Mouse (Mus musculus) megakaryocyte, embryonic 14.5 days (primary cell): Measurements from ENCODE around the gene Edem1. TPM values are rescaled to one million over a fixed set of nuclear protein-coding genes. Genes with fewer than 3 reads are reported as not detected.
"Not testable (repeated sequence)": the region's sequence is repeated elsewhere in the genome, so short reads cannot be mapped to it uniquely, and the experiment has no call there.

Experiments
- H3K27me3 ChIP-seq: replicated peaks from 2 replicates; pipeline ENCODE3; 2012; ENCODE audit warnings: inconsistent platforms
- H3K36me3 ChIP-seq: replicated peaks from 2 replicates; pipeline ENCODE3; 2012; ENCODE audit warnings: low read length, inconsistent platforms, mixed read lengths
- H3K4me1 ChIP-seq: 2 replicates; pipeline ENCODE4 v1.6.1; 2012; ENCODE audit warnings: inconsistent platforms
- H3K4me3 ChIP-seq: replicated peaks from 2 replicates; pipeline ENCODE3; 2012; ENCODE audit warnings: moderate library complexity, mild to moderate bottlenecking, inconsistent platforms
- H3K9me3 ChIP-seq: 2 replicates; pipeline ENCODE4 v1.6.1; 2012; ENCODE audit warnings: inconsistent platforms
- FLI1 ChIP-seq: IDR thresholded peaks from 2 replicates; pipeline ENCODE4 v1.6.1; 2012; ENCODE audit warnings: low read length, inconsistent platforms, mixed read lengths
- GATA1 ChIP-seq: IDR thresholded peaks from 3 replicates; pipeline ENCODE4 v1.6.1; 2012; ENCODE audit warnings: mixed read lengths, low read length, inconsistent platforms, borderline replicate concordance
- polyA plus RNA-seq: library from polyadenylated mRNA; stranded (reverse); fragments of >175 nt; gene quantifications from 2 replicates; pipeline ENCODE4 v1.2.3, GENCODE M21; 2012; ENCODE audit warnings: low replicate concordance; ENCODE audit not compliant: insufficient read depth

Gene Edem1
- polyA plus RNA-seq, 1 experiment = 26.4 TPM

DNA sequence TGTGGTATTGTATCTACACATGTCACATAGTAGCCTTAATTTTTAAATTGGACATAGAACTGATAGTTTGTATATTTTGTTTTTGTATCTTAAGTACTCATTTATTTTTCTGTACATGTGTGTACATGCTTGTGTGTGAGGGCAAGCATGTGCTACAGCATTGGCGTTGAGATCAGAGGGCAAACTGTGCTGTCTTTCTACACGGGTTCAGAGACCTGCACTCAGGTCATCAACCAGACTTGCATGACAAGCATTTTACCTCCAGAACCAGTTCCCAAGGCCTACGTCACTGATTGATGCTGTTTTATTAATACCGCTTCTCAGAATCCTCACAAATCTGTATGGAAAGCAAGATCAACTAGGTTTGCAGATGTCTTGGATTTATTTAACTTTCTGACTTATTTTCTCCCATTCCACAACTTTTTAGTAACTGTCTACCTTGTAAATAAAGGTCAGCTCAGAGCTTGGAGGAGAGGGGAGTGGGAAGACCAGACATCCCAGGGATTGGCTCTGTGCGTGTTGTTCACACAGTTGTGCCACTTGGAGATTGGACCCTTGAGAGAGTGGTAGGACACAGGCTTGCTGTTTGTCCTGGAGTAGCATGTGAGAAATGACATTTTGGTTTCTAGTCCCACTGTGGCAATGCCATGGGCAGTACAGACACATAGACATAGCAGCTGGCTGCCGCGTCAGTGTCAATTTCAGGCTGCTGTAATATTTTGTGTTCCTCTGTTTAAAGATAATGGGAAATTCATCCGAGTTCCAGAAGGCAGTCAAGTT lies 12.6 kb downstream of the Edem1 start:
- peaks cover 77% of the 10 kb centered on the region for H3K4me1 ChIP-seq
- H3K36me3 ChIP-seq = peaks cover 93% of the 10 kb centered on the region

DNA sequence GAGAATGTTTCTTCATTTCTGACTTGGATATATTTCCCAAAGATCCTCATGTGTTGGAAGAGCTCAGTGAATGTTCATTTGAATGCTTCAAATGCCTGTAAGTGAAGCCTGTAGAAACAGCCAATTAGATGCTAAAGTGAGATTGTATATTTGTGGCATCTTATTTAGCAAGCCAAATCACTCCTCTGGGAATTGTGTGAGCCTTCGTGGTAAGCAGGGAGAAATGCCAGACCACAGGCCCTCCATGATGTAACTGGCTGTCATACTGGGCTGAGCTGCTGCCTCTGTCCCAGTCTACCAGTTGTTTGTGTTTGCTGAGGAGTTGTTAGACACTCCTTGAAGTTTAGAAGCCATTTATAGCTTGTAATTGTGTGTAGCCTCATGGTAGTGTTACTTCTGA lies 15.2 kb downstream of the Edem1 start:
- no peak for TF ChIP-seq FLI1
- no peak for TF ChIP-seq GATA1
- Histone ChIP-seq H3K4me1 (peaks cover 61% of the 10 kb centered on the region), H3K4me3 (peak overlapping the region; percentile 16), H3K36me3 (peaks cover 91% of the 10 kb centered on the region), H3K27me3 (no peaks in the 10 kb centered on the region), H3K9me3 (no peaks in the 10 kb centered on the region)

More for the DNA sequence above, 12.6 kb downstream of the Edem1 start:
- TF ChIP-seq GATA1 (no peak), FLI1 (no peak)
- Histone ChIP-seq H3K27me3 (no peaks in the 10 kb centered on the region), H3K4me3 (no peak overlapping the region), H3K9me3 (no peaks in the 10 kb centered on the region)

DNA sequence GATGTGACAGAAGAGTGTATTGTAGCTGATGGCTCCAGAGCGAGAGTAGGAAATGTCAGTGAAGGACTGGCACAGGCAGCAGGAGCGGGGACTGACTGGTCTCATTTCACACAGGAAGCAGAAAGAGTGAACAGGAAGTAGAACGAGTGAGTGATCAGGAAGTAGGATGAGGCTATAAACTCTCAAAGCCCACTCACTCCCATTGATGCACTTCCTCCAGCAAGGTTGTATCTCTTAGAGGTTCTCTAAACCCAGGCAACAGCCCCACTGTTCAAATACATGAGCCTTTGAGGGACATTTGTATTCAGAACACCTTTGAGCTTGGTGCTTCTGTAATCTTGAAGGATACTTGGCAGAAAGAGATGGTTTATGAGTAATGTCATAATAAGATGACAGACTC lies 15.7 kb downstream of the Edem1 start:
- H3K4me3 ChIP-seq = peak overlapping the region; percentile 16
- peaks cover 94% of the 10 kb centered on the region for H3K36me3 ChIP-seq

DNA sequence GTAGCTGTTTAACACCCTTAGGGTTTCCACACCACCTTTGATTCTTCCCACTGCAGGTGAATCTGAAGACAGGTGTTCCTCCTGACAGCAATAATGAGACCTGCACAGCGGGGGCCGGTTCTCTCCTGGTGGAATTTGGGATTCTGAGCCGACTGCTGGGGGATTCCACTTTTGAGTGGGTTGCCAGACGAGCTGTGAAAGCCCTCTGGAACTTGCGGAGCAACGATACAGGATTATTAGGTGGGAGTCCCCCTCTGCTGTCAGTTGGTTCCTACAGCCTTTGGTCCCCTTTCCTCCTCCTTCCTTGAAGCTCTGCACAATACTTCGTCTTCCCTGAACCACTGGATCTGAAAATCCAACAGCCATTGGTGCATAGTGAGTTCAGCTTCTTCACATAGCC lies 16.3 kb downstream of the Edem1 start:
- H3K4me3 ChIP-seq = no peak overlapping the region
- TF ChIP-seq FLI1 = no peak
- H3K36me3 ChIP-seq = peaks cover 94% of the 10 kb centered on the region
- H3K27me3 ChIP-seq = no peaks in the 10 kb centered on the region
- H3K4me1 ChIP-seq = peaks cover 57% of the 10 kb centered on the region
- no peaks in the 10 kb centered on the region for H3K9me3 ChIP-seq

More for the DNA sequence above, 15.7 kb downstream of the Edem1 start:
- H3K27me3 ChIP-seq = no peaks in the 10 kb centered on the region
- peaks cover 62% of the 10 kb centered on the region for H3K4me1 ChIP-seq
- H3K9me3 ChIP-seq = no peaks in the 10 kb centered on the region
- TF ChIP-seq GATA1 (no peak), FLI1 (no peak)

DNA sequence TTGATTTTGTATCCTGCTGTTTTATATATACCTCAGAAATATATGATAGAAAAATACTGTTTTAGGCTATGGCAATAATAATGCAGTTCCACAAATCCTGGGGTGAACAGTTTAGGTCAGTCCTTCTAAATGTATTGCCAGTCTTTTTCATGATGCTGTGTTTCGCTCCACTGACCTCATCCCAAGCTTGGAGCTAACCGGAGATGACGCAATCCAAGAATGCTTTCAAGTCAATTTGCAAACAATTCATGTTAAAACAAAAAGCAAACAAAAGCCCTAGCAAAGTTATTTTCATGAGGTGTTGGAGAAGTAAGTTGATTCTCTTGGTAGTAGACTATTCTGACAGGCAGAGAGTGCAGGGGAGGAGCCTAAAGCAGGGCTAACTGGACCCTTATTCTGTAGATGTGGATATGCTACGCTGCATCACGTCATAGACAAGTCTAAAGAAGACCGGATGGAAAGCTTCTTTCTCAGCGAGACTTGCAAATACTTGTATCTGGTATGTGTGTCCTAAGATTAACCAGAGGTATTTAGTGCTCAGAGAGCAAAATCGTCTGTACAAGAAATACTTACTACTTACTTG lies 23.7 kb downstream of the Edem1 start:
- peaks cover 14% of the 10 kb centered on the region for H3K4me1 ChIP-seq
- no peak overlapping the region for H3K4me3 ChIP-seq
- H3K36me3 ChIP-seq = peaks cover 99% of the 10 kb centered on the region
- no peaks in the 10 kb centered on the region for H3K9me3 ChIP-seq
- TF ChIP-seq GATA1 (no peak), FLI1 (no peak)
- no peaks in the 10 kb centered on the region for H3K27me3 ChIP-seq

DNA sequence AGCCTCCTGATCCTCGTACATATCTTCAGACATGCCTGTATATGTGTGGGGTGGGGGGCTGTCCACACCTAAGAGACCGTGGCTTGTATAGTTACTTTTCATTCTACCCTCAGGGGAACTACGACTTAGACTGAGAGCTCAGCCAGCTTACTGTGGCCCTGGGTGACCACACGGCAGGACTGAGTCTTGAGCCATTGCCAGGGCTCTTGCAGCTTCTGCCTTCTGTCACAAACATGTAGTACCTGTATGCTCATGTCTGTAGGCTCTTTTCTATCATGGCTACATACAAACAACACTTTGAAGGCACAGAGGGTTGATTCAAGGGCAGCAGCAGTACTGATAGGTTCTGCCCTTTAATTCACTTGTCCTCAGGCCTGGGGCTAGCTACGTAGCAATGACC lies 24.5 kb downstream of the Edem1 start:
- Histone ChIP-seq H3K27me3 (no peaks in the 10 kb centered on the region), H3K36me3 (peaks cover 99% of the 10 kb centered on the region), H3K9me3 (no peaks in the 10 kb centered on the region), H3K4me3 (no peak overlapping the region), H3K4me1 (peaks cover 16% of the 10 kb centered on the region)
- no peak for TF ChIP-seq FLI1
- TF ChIP-seq GATA1 = no peak

DNA sequence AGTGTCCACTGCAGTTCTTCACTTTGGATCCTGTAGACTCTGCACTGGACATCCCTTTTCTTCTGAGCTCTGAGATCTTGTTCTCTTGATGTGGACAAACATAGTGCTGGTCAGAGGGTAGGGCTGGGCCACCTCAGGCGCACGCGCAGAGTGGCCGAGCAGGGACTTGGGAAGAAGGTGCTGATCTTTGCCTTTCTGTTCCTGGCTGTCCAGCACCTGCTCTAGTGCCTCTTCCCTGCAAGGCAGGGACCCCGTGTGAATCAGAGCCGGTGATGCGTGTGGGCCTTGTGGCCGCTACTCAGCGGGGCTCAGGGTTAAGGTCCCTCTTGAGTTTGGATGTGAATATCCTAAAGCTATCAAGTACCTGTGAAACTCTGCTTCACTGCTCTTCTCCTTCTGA lies 30.1 kb downstream of the Edem1 start:
- Histone ChIP-seq H3K36me3 (peaks cover 95% of the 10 kb centered on the region), H3K4me3 (no peak overlapping the region), H3K4me1 (peaks cover 39% of the 10 kb centered on the region), H3K9me3 (peaks cover 5% of the 10 kb centered on the region), H3K27me3 (no peaks in the 10 kb centered on the region)
- TF ChIP-seq FLI1 (no peak), GATA1 (no peak)

DNA sequence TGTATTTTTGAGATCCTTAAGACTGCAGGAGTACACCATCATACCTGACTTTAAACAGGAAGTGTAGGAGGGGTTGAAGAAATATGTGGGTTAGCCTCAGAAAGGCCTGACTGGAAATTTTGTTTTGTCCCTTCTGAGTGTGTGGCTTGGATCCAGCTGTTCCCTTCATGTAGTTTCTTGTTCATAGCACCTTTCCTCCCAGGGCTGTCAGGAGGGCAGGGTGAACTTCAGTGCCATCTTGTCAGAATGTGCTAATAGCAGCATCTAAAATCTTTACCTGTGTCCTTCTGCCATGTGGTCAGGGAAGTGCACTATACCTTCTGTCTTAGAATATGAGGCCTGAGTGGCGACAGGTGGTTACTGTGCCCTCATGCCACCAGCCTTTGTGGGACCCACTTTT lies 32.8 kb downstream of the Edem1 start:
- peaks cover 75% of the 10 kb centered on the region for H3K36me3 ChIP-seq
- no peaks in the 10 kb centered on the region for H3K27me3 ChIP-seq
- no peak overlapping the region for H3K4me3 ChIP-seq
- peaks cover 45% of the 10 kb centered on the region for H3K4me1 ChIP-seq
- H3K9me3 ChIP-seq = peaks cover 8% of the 10 kb centered on the region
- TF ChIP-seq GATA1 (no peak), FLI1 (no peak)

DNA sequence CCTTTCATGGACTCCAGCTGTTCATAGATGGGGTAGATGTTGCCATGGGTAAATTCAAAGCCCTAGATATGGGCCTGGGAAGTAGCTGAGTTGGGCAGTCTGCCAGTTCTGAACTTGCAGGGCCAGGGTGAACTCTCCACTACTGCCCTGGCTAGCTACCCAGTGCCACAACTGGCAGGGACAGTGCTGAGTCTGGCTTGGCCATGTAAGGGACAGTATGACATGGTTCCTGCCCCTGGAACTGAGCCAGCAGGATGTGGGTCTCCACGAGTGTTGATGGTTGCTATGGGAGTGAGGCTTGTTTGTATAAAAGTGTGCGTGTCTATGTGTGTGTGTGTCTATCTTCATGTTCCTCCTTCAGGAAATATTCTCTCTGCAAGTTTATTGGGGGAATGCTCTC lies 34.1 kb downstream of the Edem1 start:
- Histone ChIP-seq H3K4me1 (peaks cover 53% of the 10 kb centered on the region), H3K4me3 (peak overlapping the region; percentile 60), H3K36me3 (peaks cover 62% of the 10 kb centered on the region), H3K27me3 (no peaks in the 10 kb centered on the region), H3K9me3 (peaks cover 8% of the 10 kb centered on the region)
- TF ChIP-seq GATA1 = no peak
- TF ChIP-seq FLI1 = no peak

DNA sequence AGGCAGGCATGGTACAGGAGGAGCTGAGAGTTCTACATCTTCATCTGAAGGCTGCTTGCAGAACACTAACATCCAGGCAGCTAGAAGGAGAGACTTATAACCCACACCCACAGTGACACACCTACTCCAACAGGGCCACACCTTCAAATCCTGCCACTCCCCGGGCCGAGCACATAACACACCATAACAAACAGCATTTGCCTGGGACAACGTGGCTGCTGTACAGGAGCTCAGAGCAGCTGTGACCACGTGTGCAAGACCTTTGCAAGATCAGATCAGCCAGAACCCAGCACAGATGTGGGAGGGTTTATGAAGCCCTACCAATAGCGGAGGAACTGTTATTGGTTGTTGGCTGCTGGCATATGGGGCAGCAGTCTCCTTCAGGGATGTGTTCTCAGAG lies 37.9 kb downstream of the Edem1 start:
- Histone ChIP-seq H3K4me1 (peaks cover 28% of the 10 kb centered on the region), H3K36me3 (peaks cover 25% of the 10 kb centered on the region), H3K9me3 (peaks cover 9% of the 10 kb centered on the region), H3K4me3 (no peak overlapping the region), H3K27me3 (no peaks in the 10 kb centered on the region)
- TF ChIP-seq GATA1 (no peak), FLI1 (no peak)

DNA sequence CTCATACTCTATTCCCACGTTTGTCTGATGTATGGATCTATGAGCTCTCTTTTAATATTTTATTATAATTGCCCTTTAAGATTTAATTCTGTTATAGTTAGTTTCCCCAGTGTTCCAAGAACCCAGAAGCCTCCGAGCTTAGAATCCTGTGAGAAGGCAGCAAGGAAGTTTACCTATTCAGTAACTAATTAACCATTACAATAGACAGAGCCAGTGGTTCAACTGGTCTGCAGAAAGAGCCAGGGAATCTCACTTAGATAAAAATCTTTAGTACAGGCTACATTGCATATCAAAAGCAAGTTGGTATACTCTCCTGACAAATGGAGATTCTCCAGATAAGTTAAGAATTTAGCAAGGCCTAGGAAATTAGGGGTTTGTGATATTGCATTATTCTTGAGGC lies 40.6 kb downstream of the Edem1 start:
- H3K4me1 ChIP-seq = peaks cover 21% of the 10 kb centered on the region
- not testable (repeated sequence) for H3K9me3 ChIP-seq, H3K4me3 ChIP-seq, H3K27me3 ChIP-seq, H3K36me3 ChIP-seq
